Mouse (Mus musculus) liver, embryonic 16.5 days (tissue): ENCODE results near the gene Clmp. TPM values are rescaled to one million over a fixed set of nuclear protein-coding genes. Genes with fewer than 3 reads are reported as not detected.

Experiments used
- ATAC-seq: fragments of 200-750 bp; cut with Nextera tagmentation; 2 replicates; pipeline ENCODE4 v1.8.0; 2017; ENCODE audit warnings: low read depth, mild to moderate bottlenecking, moderate number of reproducible peaks, moderate library complexity
- H3K27ac ChIP-seq: fragments of 300-500 bp; sonication (generic); 2 replicates; pipeline ENCODE4 v1.5.1; 2014; ENCODE audit warnings: mild to moderate bottlenecking, low read length
- H3K27me3 ChIP-seq: fragments of 300-500 bp; sonication (generic); 2 replicates; pipeline ENCODE4 v1.6.1; 2014; ENCODE audit warnings: low read depth, low read length, mixed read lengths; ENCODE audit not compliant: control insufficient read depth, insufficient read depth
- H3K36me3 ChIP-seq: fragments of 300-500 bp; sonication (generic); 2 replicates; pipeline ENCODE4 v1.6.1; 2014; ENCODE audit warnings: mild to moderate bottlenecking; ENCODE audit not compliant: control insufficient read depth, insufficient read depth
- H3K4me1 ChIP-seq: fragments of 300-500 bp; sonication (generic); 2 replicates; pipeline ENCODE4 v1.6.1; 2014; ENCODE audit warnings: low read depth, low read length, mixed read lengths; ENCODE audit not compliant: control insufficient read depth
- H3K4me2 ChIP-seq: fragments of 300-500 bp; sonication (generic); 2 replicates; pipeline ENCODE4 v1.6.1; 2014; ENCODE audit warnings: low read depth, low read length, mixed read lengths
- H3K4me3 ChIP-seq: fragments of 300-500 bp; sonication (generic); 2 replicates; pipeline ENCODE4 v1.5.1; 2014; ENCODE audit warnings: low read depth, mild to moderate bottlenecking, low read length
- H3K9ac ChIP-seq: fragments of 300-500 bp; sonication (generic); 2 replicates; pipeline ENCODE4 v1.6.1; 2014; ENCODE audit warnings: low read depth, low read length
- H3K9me3 ChIP-seq: fragments of 300-500 bp; sonication (generic); replicated peaks from 2 replicates; pipeline ENCODE4 v1.6.1; 2016; ENCODE audit warnings: low read length; ENCODE audit not compliant: control insufficient read depth
- WGBS: fragments of 180-500 bp; shearing (Covaris S2); extraction: QIAGEN DNeasy Blood & Tissue Kit; methylation state at CpG from one replicate; pipeline ENCODE4 v1.1.7; 2014; ENCODE audit not compliant: insufficient replicate concordance; 5-methylcytosine and 5-hydroxymethylcytosine counted together
- polyA plus RNA-seq: library from polyadenylated mRNA; unstranded; fragments of >200 nt; fragmentation: Nextera tagmentation; extraction: Ambion mirVana; gene quantifications from 2 replicates; pipeline ENCODE4 v1.2.1, GENCODE M21; 2015

Gene Clmp
- polyA plus RNA-seq, 1 experiment from 2014 or later = 1.2 TPM

DNA sequence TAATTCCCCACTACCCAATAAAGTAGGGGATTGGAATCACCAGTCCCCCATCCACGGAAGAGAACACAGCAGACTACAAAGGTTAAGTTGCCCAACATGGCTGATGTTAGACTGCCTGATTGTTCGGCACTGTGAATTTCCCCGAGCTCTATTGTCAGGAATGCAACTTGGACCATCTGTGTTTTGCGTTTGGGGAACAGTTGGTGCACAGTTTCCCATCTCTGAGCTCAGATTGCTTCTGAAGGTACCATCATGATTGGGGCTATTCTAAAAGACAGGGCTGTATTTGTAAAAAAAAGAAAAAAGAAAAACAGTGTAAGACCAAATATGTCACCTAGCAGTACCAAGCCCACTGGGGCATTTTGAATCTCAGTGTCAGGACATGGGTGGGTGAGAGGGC is 141.6 kb downstream of the Clmp start:
- H3K9ac ChIP-seq = no peak overlapping the region
- H3K4me1 ChIP-seq = no peaks in the 10 kb centered on the region
- ATAC-seq = no peak
- no peak overlapping the region for H3K27ac ChIP-seq
- no peaks in the 10 kb centered on the region for H3K9me3 ChIP-seq
- no peak overlapping the region for H3K4me3 ChIP-seq
- WGBS = 71% methylated on average over 4 of the region's 4 CpGs
- no peak overlapping the region for H3K4me2 ChIP-seq
- H3K27me3 ChIP-seq = no peaks in the 10 kb centered on the region
- no peaks in the 10 kb centered on the region for H3K36me3 ChIP-seq

DNA sequence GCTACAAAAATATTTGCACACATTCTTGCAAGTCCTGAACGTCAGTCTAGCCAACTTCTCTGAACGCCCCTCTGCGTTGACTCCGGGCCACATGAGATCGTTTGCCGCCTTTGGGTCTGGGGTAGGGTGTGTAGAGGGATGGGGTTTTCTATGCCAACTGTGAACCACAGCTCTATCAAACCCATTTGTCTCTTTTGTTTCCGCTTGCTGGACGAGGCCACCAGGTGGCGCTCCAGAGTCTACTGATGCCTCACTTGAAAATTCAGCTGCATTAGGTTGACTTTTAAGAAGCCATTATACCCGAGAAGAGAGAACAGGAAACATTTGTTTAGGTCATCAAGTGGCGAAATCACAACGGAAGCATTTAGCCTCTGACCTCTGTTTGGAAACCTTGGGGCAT is 148.8 kb downstream of the Clmp start:
- 4% methylated on average over 12 of the region's 12 CpGs for WGBS
- no peak overlapping the region for H3K9ac ChIP-seq
- no peak overlapping the region for H3K4me2 ChIP-seq
- H3K9me3 ChIP-seq = no peaks in the 10 kb centered on the region
- ATAC-seq = no peak
- H3K4me1 ChIP-seq = no peaks in the 10 kb centered on the region
- H3K27ac ChIP-seq = no peak overlapping the region
- no peaks in the 10 kb centered on the region for H3K36me3 ChIP-seq
- H3K4me3 ChIP-seq = no peak overlapping the region
- no peaks in the 10 kb centered on the region for H3K27me3 ChIP-seq

Other genes starting within 250 kb of the Clmp start
- 0.81 and 1.3 TPM in 2 replicates for gene Gramd1b, start 154.6 kb upstream of the Clmp start, polyA plus RNA-seq
- gene Gm21915, start 15.3 kb upstream of the Clmp start, polyA plus RNA-seq = not detected in 2 replicates
- gene Hspa8, start 115.0 kb downstream of the Clmp start, polyA plus RNA-seq = 981 and 995 TPM in 2 replicates
- not detected in 2 replicates for gene Bsx, start 188.2 kb downstream of the Clmp start, polyA plus RNA-seq